Mouse (Mus musculus) myocyte (in vitro differentiated cells): Measurements from ENCODE around the gene Wdr90. TPM values are rescaled to one million over a fixed set of nuclear protein-coding genes. Genes with fewer than 3 reads are reported as not detected.
A peak's percentile ranks its signal among the peaks of the same experiment; 100 is the strongest.

ENCODE experiments used
- H3K27me3 ChIP-seq: one replicate; pipeline ENCODE4 v1.6.1; 2011; ENCODE audit not compliant: control insufficient read depth, insufficient read depth, insufficient read length
- H3K36me3 ChIP-seq: one replicate; pipeline ENCODE4 v1.6.1; 2011; ENCODE audit not compliant: control insufficient read depth, insufficient read depth
- H3K4me2 ChIP-seq: one replicate; pipeline ENCODE4 v1.6.1; 2011; ENCODE audit warnings: low read depth, control low read depth
- H3K4me3 ChIP-seq: one replicate; pipeline ENCODE4 v1.5.1; 2011; ENCODE audit warnings: mild to moderate bottlenecking, control low read depth, moderate library complexity
- H3K79me2 ChIP-seq: one replicate; pipeline ENCODE4 v1.6.1; 2011; ENCODE audit not compliant: control insufficient read depth, insufficient read depth
- H3ac ChIP-seq: one replicate; pipeline ENCODE4 v1.6.1; 2011; ENCODE audit not compliant: control insufficient read depth, insufficient read length
- CEBPB ChIP-seq: IDR thresholded peaks from 2 replicates; pipeline ENCODE4 v1.6.1; 2011; ENCODE audit warnings: mild to moderate bottlenecking, moderate library complexity; ENCODE audit not compliant: poor library complexity, insufficient read depth, severe bottlenecking
- E2F4 ChIP-seq: IDR thresholded peaks from one replicate; pipeline ENCODE4 v1.6.1; 2011; ENCODE audit warnings: mild to moderate bottlenecking, control low read depth, moderate library complexity; ENCODE audit not compliant: insufficient read depth
- MAX ChIP-seq: IDR thresholded peaks from one replicate; pipeline ENCODE4 v1.6.1; 2011; ENCODE audit warnings: low read depth, mild to moderate bottlenecking, control low read depth
- MYOD1 ChIP-seq, 3 experiments: IDR thresholded peaks; one replicate each; pipeline ENCODE4 v1.6.1; 2011; ENCODE audit warnings: control low read depth in 2 of 3, low read depth in 2 of 3, mild to moderate bottlenecking in 2 of 3, moderate library complexity in 1 of 3; ENCODE audit not compliant: insufficient read length in 2 of 3, control insufficient read depth in 1 of 3
- MYOG ChIP-seq, 3 experiments: IDR thresholded peaks; one replicate each; pipeline ENCODE4 v1.6.1; 2011; ENCODE audit warnings: control low read depth in 2 of 3, low read depth in 2 of 3, mild to moderate bottlenecking in 2 of 3; ENCODE audit not compliant: insufficient read length in 2 of 3, control insufficient read depth in 1 of 3, insufficient read depth in 1 of 3
- POLR2A ChIP-seq: IDR thresholded peaks from one replicate; pipeline ENCODE4 v1.6.1; 2011; ENCODE audit warnings: low read depth, mild to moderate bottlenecking, control low read depth, moderate library complexity; ENCODE audit not compliant: insufficient read length
- POLR2AphosphoS2 ChIP-seq: IDR thresholded peaks from one replicate; pipeline ENCODE4 v1.6.1; 2011; ENCODE audit warnings: low read depth, control low read depth; ENCODE audit not compliant: insufficient read length
- REST ChIP-seq: IDR thresholded peaks from one replicate; pipeline ENCODE4 v1.6.1; 2011; ENCODE audit warnings: mild to moderate bottlenecking, control low read depth, moderate library complexity; ENCODE audit not compliant: insufficient read depth, insufficient read length
- SRF ChIP-seq: IDR thresholded peaks from one replicate; pipeline ENCODE4 v1.6.1; 2011; ENCODE audit warnings: low read depth; ENCODE audit not compliant: control insufficient read depth, insufficient read length
- TCF12 ChIP-seq: IDR thresholded peaks from one replicate; pipeline ENCODE4 v1.6.1; 2011; ENCODE audit warnings: mild to moderate bottlenecking, control low read depth; ENCODE audit not compliant: poor library complexity, insufficient read depth, severe bottlenecking
- TCF3 ChIP-seq: IDR thresholded peaks from one replicate; pipeline ENCODE4 v1.6.1; 2011; ENCODE audit warnings: low read depth, control low read depth; ENCODE audit not compliant: insufficient read length
- USF1 ChIP-seq: IDR thresholded peaks from one replicate; pipeline ENCODE4 v1.6.1; 2011; ENCODE audit warnings: low read depth, mild to moderate bottlenecking, control low read depth, moderate library complexity
- polyA plus RNA-seq: library from polyadenylated mRNA; unstranded; fragments of >200 nt; fragmentation: generic; extraction: Trizol; gene quantifications from one replicate; pipeline ENCODE4 v1.2.1, GENCODE M21; 2012; ENCODE audit warnings: missing spikeins

Wdr90 gene
- polyA plus RNA-seq, 1 experiment = 7.4 TPM

DNA sequence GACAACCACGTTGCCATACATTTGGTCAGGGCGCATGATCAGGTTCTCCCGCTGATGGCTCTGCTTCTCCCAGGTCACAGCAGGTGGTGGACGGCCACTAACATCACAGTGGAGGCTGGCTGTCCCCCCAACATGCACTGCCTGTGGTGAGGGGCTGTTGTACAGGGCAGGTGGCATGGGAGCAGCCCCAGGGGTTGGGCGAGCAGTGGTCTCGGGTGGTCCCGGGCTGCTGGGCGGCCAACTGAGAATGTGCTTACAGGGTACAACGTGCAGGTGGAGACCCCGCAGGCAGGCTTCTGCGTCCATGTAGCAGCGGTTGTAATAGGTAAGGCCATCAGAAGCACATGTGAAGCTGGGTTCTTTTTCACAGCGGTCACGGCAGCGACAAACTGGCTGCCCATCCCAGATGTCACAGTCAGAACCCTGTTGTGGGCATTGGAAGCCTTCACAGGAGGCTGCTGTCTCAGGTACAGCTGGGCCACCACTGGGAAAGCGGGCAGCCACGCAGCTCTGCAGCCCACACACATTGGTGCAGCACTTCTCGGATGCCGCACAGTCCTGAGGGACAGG, 17.4 kb upstream of the Wdr90 start:
- Histone ChIP-seq H3K27me3 (no peaks in the 10 kb centered on the region), H3ac (no peak overlapping the region), H3K4me3 (no peak overlapping the region), H3K79me2 (peaks cover 4% of the 10 kb centered on the region), H3K36me3 (no peaks in the 10 kb centered on the region), H3K4me2 (no peak overlapping the region)
- TF ChIP-seq MAX = no peak
- TF ChIP-seq POLR2AphosphoS2 = peak; percentile 50

DNA sequence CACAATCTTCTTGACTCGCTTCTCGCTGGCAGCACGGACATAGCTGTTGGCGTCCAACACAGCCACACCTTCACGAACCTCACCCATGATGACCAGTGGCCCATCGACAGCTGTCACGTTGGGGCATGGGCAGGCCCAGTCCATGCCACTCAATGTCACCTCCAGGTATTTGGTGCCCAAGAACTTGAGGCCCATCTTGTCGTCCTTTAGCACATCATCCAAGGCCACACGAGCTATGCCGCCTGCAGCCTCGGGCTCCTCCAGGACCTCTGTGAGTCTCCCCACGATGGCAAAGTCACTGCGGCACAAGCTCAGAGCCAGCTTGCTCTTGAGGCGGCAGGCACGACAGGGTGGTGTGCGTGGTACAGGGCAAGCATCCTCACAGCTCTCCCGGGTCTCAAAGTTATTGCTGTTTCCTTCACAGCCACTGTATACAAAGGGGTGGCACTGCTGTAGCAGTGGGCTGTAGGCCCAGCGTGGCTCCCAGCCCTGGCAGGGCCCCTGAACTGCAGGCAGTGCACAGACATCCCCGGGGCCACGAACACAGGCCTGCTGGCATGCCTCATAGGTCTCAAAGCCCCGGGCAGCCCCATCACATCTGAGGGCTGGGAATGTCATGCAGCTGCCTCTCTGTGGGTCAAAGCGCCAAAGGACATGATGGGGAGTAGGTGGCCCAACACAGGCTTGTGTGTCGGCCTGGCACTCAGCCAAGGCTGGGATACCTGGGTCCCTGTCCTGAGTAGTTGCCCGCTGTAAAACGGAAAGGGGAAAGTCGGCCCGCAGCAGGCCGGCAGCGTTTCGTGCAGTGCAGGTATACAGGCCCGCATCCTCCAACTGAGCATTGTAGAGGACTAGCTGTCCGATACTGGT, 16.7 kb upstream of the Wdr90 start:
- Histone ChIP-seq H3K4me3 (no peak overlapping the region), H3K27me3 (no peaks in the 10 kb centered on the region), H3K36me3 (no peaks in the 10 kb centered on the region), H3K79me2 (peaks cover 4% of the 10 kb centered on the region), H3ac (no peak overlapping the region), H3K4me2 (no peak overlapping the region)
- TF ChIP-seq E2F4 (no peak), TCF3 (no peak), SRF (no peak), MYOG (IDR thresholded peaks at IDR 0.05; ENCODE audit: control insufficient read depth in 1 of 3, insufficient read depth in 1 of 3, insufficient read length in 2 of 3, low read depth in 2 of 3) (no peak), TCF12 (no peak)

DNA sequence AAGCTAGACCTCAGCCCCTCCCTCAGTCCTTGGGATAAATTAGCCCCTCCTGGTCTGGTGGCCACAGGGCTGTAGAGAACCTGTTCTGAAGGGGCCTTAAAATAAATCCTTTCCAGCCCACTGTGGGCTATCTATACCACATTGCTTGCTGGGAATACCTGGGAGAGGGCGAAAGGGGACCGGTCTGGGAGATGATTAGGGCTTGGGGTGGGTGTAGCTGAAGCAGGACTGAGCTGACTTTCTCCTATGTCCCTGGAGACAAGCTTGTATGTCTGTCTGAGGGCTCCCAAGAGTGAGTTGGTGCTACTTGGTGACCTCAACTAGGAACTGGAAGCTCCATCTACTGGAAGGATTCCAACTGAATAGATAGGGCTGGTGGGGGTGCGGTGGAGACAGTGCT, 15.7 kb upstream of the Wdr90 start:
- no peak overlapping the region for H3K4me2 ChIP-seq
- TF ChIP-seq E2F4 (no peak), CEBPB (no peak), MAX (no peak), TCF12 (no peak), USF1 (no peak), POLR2AphosphoS2 (no peak), MYOD1 (IDR thresholded peaks at IDR 0.05; ENCODE audit: control insufficient read depth in 1 of 3, insufficient read length in 2 of 3, low read depth in 2 of 3) (no peak), SRF (no peak), REST (no peak), TCF3 (no peak), MYOG (IDR thresholded peaks at IDR 0.05; ENCODE audit: control insufficient read depth in 1 of 3, insufficient read depth in 1 of 3, insufficient read length in 2 of 3, low read depth in 2 of 3) (no peak), POLR2A (no peak)
- H3K36me3 ChIP-seq = no peaks in the 10 kb centered on the region
- no peak overlapping the region for H3ac ChIP-seq
- H3K27me3 ChIP-seq = no peaks in the 10 kb centered on the region
- no peak overlapping the region for H3K4me3 ChIP-seq
- peaks cover 4% of the 10 kb centered on the region for H3K79me2 ChIP-seq

DNA sequence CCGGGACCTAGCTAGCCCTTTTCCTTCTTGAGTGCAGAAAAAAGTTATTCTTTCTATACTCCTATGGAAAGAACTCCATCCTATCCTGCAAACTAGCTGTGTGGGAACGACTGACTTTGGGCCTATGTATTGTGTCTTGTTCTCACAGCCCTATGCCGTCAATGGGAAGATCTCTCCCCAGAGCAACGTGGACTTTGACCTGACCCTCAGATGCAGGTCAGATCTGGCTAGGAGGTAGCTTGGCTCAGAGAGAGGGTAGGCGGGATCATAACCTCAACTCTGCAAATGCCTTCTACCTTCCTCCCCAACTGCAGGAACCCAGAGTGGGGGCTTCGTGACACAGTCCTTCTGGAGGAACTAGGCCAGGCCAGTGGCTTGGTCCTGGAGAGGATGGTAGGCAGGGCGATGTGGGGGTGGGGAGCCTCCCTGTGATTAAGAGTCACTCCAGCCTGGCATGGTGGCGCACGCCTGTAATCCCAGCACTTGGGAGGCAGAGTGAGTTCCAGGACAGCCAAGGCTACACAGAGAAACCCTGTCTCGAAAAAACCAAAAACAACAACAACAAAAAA, 15.1 kb upstream of the Wdr90 start:
- H3K27me3 ChIP-seq = no peaks in the 10 kb centered on the region
- H3K79me2 ChIP-seq = peaks cover 4% of the 10 kb centered on the region
- no peak for TF ChIP-seq POLR2AphosphoS2
- TF ChIP-seq MAX = no peak
- no peak for TF ChIP-seq MYOG (IDR thresholded peaks at IDR 0.05; ENCODE audit: control insufficient read depth in 1 of 3, insufficient read depth in 1 of 3, insufficient read length in 2 of 3, low read depth in 2 of 3)
- TF ChIP-seq MYOD1 (IDR thresholded peaks at IDR 0.05; ENCODE audit: control insufficient read depth in 1 of 3, insufficient read length in 2 of 3, low read depth in 2 of 3) = no peak
- no peak for TF ChIP-seq USF1
- TF ChIP-seq POLR2A = no peak
- no peak for TF ChIP-seq REST
- TF ChIP-seq E2F4 = no peak
- TF ChIP-seq CEBPB = no peak
- no peak for TF ChIP-seq TCF12
- TF ChIP-seq TCF3 = no peak
- TF ChIP-seq SRF = no peak
- peak overlapping the region; percentile 60 for H3ac ChIP-seq
- H3K4me3 ChIP-seq = peak overlapping the region; percentile 75
- peak overlapping the region; percentile 96 for H3K4me2 ChIP-seq
- H3K36me3 ChIP-seq = no peaks in the 10 kb centered on the region
